Mouse (Mus musculus) thymus, postnatal 36 days (tissue): ENCODE results near the gene BC030867.

Experiments
- DNase-seq, 2 experiments: peaks; one replicate each; pipeline ENCODE4 v3.0.0; 2022; ENCODE audit warnings: mixed read lengths in 2 of 2

The BC030867 gene

GRCm38 (mm10) chr11:102248630-102249230 is at the start of gene BC030867:
TSS of gene BC030867 (plus strand) at chr11:102248882.
- peak; percentile 88 to 94 for DNase-seq

- DNase-seq, result no peak
Measured at GRCm38 (mm10) chr11:102199856-102200255, 48.8 kb upstream of the BC030867 start.

GRCm38 (mm10) chr11:102201408-102201821 is 47.3 kb upstream of the BC030867 start:
- DNase-seq, result no peak

- DNase-seq, result no peak
Measured at GRCm38 (mm10) chr11:102206481-102206880, 42.2 kb upstream of the BC030867 start.

GRCm38 (mm10) chr11:102207825-102208777 is 40.6 kb upstream of the BC030867 start:
- no peak for DNase-seq

GRCm38 (mm10) chr11:102208846-102209245 is 39.8 kb upstream of the BC030867 start:
- DNase-seq, result no peak

- DNase-seq, result peak; percentile 29 to 44
Measured at GRCm38 (mm10) chr11:102209742-102210141, 38.9 kb upstream of the BC030867 start.

GRCm38 (mm10) chr11:102210185-102210584 is 38.5 kb upstream of the BC030867 start:
- DNase-seq, result no peak

GRCm38 (mm10) chr11:102211011-102211410 is 37.7 kb upstream of the BC030867 start:
- no peak for DNase-seq

- no peak for DNase-seq
Measured at GRCm38 (mm10) chr11:102211936-102212341, 36.7 kb upstream of the BC030867 start.

GRCm38 (mm10) chr11:102214430-102215156 is 34.1 kb upstream of the BC030867 start:
- DNase-seq, result peak in 1 of 2 experiments; percentile 2

GRCm38 (mm10) chr11:102215511-102215910 is 33.2 kb upstream of the BC030867 start:
- DNase-seq, result peak in 1 of 2 experiments; percentile 4

- DNase-seq, result no peak
Measured at GRCm38 (mm10) chr11:102216056-102216885, 32.4 kb upstream of the BC030867 start.

- no peak for DNase-seq
Measured at GRCm38 (mm10) chr11:102216886-102217240, 31.8 kb upstream of the BC030867 start.

- DNase-seq, result no peak
Measured at GRCm38 (mm10) chr11:102217396-102217795, 31.3 kb upstream of the BC030867 start.

- no peak for DNase-seq
Measured at GRCm38 (mm10) chr11:102217876-102218430, 30.7 kb upstream of the BC030867 start.

GRCm38 (mm10) chr11:102218783-102219182 is 29.9 kb upstream of the BC030867 start:
- DNase-seq, result peak; percentile 83 to 91

- DNase-seq, result no peak
Measured at GRCm38 (mm10) chr11:102219247-102219993, 29.3 kb upstream of the BC030867 start.

GRCm38 (mm10) chr11:102219994-102220346 is 28.7 kb upstream of the BC030867 start:
- DNase-seq, result no peak

GRCm38 (mm10) chr11:102220451-102220850 is 28.2 kb upstream of the BC030867 start:
- DNase-seq, result no peak

GRCm38 (mm10) chr11:102221243-102221953 is 27.3 kb upstream of the BC030867 start:
- no peak for DNase-seq
